In genomic region chr5:139930102-139930501, GRCm38 (mm10) we compare ENCODE assay signal across 17 mouse cellular contexts. TPM values are rescaled to one million over a fixed set of nuclear protein-coding genes. Genes with fewer than 3 reads are reported as not detected.
DNase-seq lines count a peak whose midpoint lies in the region; ATAC-seq and TF ChIP-seq lines count a peak whose summit lies in the region.
"Had no signal": no experiment of that assay in that cellular context is flagged by ENCODE, and none has a peak within 500 bp of the region (broad histone marks: within the 10 kb centered on the region; RNA-seq: fewer than 3 reads in every experiment).

No protein-coding gene starts in this region.

- H3K9me3 ChIP-seq in neural tube, embryonic 15.5 days (replicated peaks), result no peaks in the 10 kb centered on the region
- no peaks in the 10 kb centered on the region for H3K9me3 ChIP-seq in hindbrain, embryonic 13.5 days
- no peaks in the 10 kb centered on the region for H3K9me3 ChIP-seq in kidney, embryonic 15.5 days (replicated peaks)
- no peaks in the 10 kb centered on the region for H3K9me3 ChIP-seq in intestine, postnatal 0 days (ENCODE audit: control insufficient read depth)
- no peaks in the 10 kb centered on the region for H3K9me3 ChIP-seq in heart, embryonic 11.5 days (replicated peaks; ENCODE audit: control insufficient read depth, low read length)
- H3K9me3 ChIP-seq: forebrain, embryonic 13.5 days; limb, embryonic 10.5 days; liver, embryonic 13.5 days; midbrain, embryonic 15.5 days had no signal

- no peak overlapping the region for H3K4me3 ChIP-seq in neural tube, embryonic 15.5 days (replicated peaks)
- H3K4me3 ChIP-seq in hindbrain, embryonic 13.5 days, result no peak overlapping the region
- no peak overlapping the region for H3K4me3 ChIP-seq in kidney, embryonic 15.5 days (replicated peaks)
- no peak overlapping the region for H3K4me3 ChIP-seq in intestine, postnatal 0 days (ENCODE audit: low read depth, low read length)
- no peak overlapping the region for H3K4me3 ChIP-seq in heart, embryonic 11.5 days (ENCODE audit: low read depth, low read length)
- H3K4me3 ChIP-seq: forebrain, embryonic 13.5 days; liver, embryonic 13.5 days; midbrain, embryonic 15.5 days had no signal

- peak; percentile 25 for DNase-seq in neural tube, embryonic 10.5 days (ENCODE audit: extremely low spot score, low spot score)
- DNase-seq in urinary bladder, postnatal 14 days (ENCODE audit: low spot score), result no peak
- DNase-seq in heart, adult 9 months (ENCODE audit: low spot score in 2 of 2), result no peak
- DNase-seq: cerebellum, adult 18-20 months; heart, adult 18-20 months; liver, embryonic 13.5 days; thymus, postnatal 36 days had no signal

- no peak for TF ChIP-seq CTCF in intestine, postnatal 0 days (IDR thresholded peaks at IDR 0.05; ENCODE audit: low read depth)

- peaks cover 30% of the 10 kb centered on the region for H3K4me1 ChIP-seq in neural tube, embryonic 15.5 days
- H3K4me1 ChIP-seq in hindbrain, embryonic 13.5 days (replicated peaks), result peaks cover 40% of the 10 kb centered on the region
- H3K4me1 ChIP-seq in kidney, embryonic 15.5 days, result peaks cover 40% of the 10 kb centered on the region
- H3K4me1 ChIP-seq in intestine, postnatal 0 days (replicated peaks; ENCODE audit: control insufficient read depth, insufficient read depth, low read length), result no peaks in the 10 kb centered on the region; the same call in 1 of the 2 replicates
- peaks cover 22% of the 10 kb centered on the region for H3K4me1 ChIP-seq in heart, embryonic 11.5 days (ENCODE audit: control insufficient read depth, insufficient read depth, low read length)

- H3K36me3 ChIP-seq in neural tube, embryonic 15.5 days, result no peaks in the 10 kb centered on the region
- no peaks in the 10 kb centered on the region for H3K36me3 ChIP-seq in hindbrain, embryonic 13.5 days
- no peaks in the 10 kb centered on the region for H3K36me3 ChIP-seq in kidney, embryonic 15.5 days
- no peaks in the 10 kb centered on the region for H3K36me3 ChIP-seq in intestine, postnatal 0 days (ENCODE audit: control insufficient read depth, insufficient read depth)
- H3K36me3 ChIP-seq in heart, embryonic 11.5 days (ENCODE audit: control insufficient read depth, insufficient read depth, low read length), result no peaks in the 10 kb centered on the region
- H3K36me3 ChIP-seq: limb, embryonic 10.5 days; liver, embryonic 13.5 days; midbrain, embryonic 15.5 days had no signal

- no peak for ATAC-seq in neural tube, embryonic 15.5 days (ENCODE audit: low FRiP score)
- no peak for ATAC-seq in hindbrain, embryonic 13.5 days (ENCODE audit: low FRiP score)
- ATAC-seq in kidney, embryonic 15.5 days (replicated peaks; ENCODE audit: low FRiP score), result peak; percentile 59
- ATAC-seq in intestine, postnatal 0 days, result no peak
- ATAC-seq in heart, embryonic 11.5 days (replicated peaks; ENCODE audit: insufficient number of reproducible peaks, low FRiP score, low TSS enrichment), result no peak
- ATAC-seq: forebrain, embryonic 13.5 days; midbrain, embryonic 15.5 days had no signal

- no peak overlapping the region for H3K4me2 ChIP-seq in neural tube, embryonic 15.5 days
- no peak overlapping the region for H3K4me2 ChIP-seq in hindbrain, embryonic 13.5 days
- no peak overlapping the region for H3K4me2 ChIP-seq in kidney, embryonic 15.5 days
- H3K4me2 ChIP-seq in intestine, postnatal 0 days (replicated peaks; ENCODE audit: low read depth), result no peak overlapping the region
- no peak overlapping the region for H3K4me2 ChIP-seq in heart, embryonic 11.5 days

- H3K27me3 ChIP-seq in neural tube, embryonic 15.5 days (replicated peaks), result no peaks in the 10 kb centered on the region
- H3K27me3 ChIP-seq in hindbrain, embryonic 13.5 days, result peaks cover 11% of the 10 kb centered on the region; the same call in 1 of the 2 replicates
- peaks cover 15% of the 10 kb centered on the region; the same call in 1 of the 2 replicates for H3K27me3 ChIP-seq in kidney, embryonic 15.5 days
- peaks cover 16% of the 10 kb centered on the region; the same call in 1 of the 2 replicates for H3K27me3 ChIP-seq in intestine, postnatal 0 days (replicated peaks; ENCODE audit: control insufficient read depth, insufficient read depth, low read length)
- H3K27me3 ChIP-seq in heart, embryonic 11.5 days (ENCODE audit: control insufficient read depth, insufficient read depth, low read length), result peaks cover 20% of the 10 kb centered on the region
- H3K27me3 ChIP-seq: forebrain, embryonic 13.5 days; midbrain, embryonic 15.5 days had no signal

- H3K27ac ChIP-seq in neural tube, embryonic 15.5 days (replicated peaks), result no peak overlapping the region
- peak overlapping the region; percentile 30; the same call in 1 of the 2 replicates for H3K27ac ChIP-seq in hindbrain, embryonic 13.5 days
- peak overlapping the region; percentile 73 for H3K27ac ChIP-seq in kidney, embryonic 15.5 days
- H3K27ac ChIP-seq in intestine, postnatal 0 days (ENCODE audit: low read depth, low read length), result no peak overlapping the region
- H3K27ac ChIP-seq in heart, embryonic 11.5 days (ENCODE audit: low read depth, low read length), result no peak overlapping the region
- H3K27ac ChIP-seq: forebrain, embryonic 13.5 days; liver, embryonic 13.5 days; midbrain, embryonic 15.5 days; stomach, postnatal 0 days had no signal

- 31% methylated on average over 12 of the region's 12 CpGs for WGBS in neural tube, embryonic 15.5 days
- 15% methylated on average over 12 of the region's 12 CpGs for WGBS in hindbrain, embryonic 13.5 days
- 43% methylated on average over 12 of the region's 12 CpGs for WGBS in kidney, embryonic 15.5 days
- 87% methylated on average over 12 of the region's 12 CpGs for WGBS in intestine, postnatal 0 days
- WGBS in heart, embryonic 11.5 days (ENCODE audit: insufficient replicate concordance), result 77% methylated on average over 12 of the region's 12 CpGs

- no peak overlapping the region for H3K9ac ChIP-seq in neural tube, embryonic 15.5 days (replicated peaks)
- H3K9ac ChIP-seq in hindbrain, embryonic 13.5 days, result no peak overlapping the region
- H3K9ac ChIP-seq in kidney, embryonic 15.5 days, result no peak overlapping the region
- no peak overlapping the region for H3K9ac ChIP-seq in intestine, postnatal 0 days (ENCODE audit: low read depth, low read length)
- H3K9ac ChIP-seq in heart, embryonic 11.5 days (ENCODE audit: low read depth, low read length), result no peak overlapping the region
- H3K9ac ChIP-seq: forebrain, embryonic 13.5 days; liver, embryonic 13.5 days; midbrain, embryonic 15.5 days had no signal

RNA-seq across cellular contexts. Expression of gene Elfn1, which starts 22.4 kb away (rescaled TPM):
- polyA plus RNA-seq in neural tube, embryonic 15.5 days (2015; fragmentation: Nextera tagmentation; extraction: Ambion mirVana), result 5.7 TPM in 2 replicates
- polyA plus RNA-seq in hindbrain, embryonic 13.5 days (2015; fragmentation: Nextera tagmentation; extraction: Ambion mirVana), result 1.3 and 1.4 TPM in 2 replicates
- 0.26 and 0.41 TPM in 2 replicates for polyA plus RNA-seq in kidney, embryonic 15.5 days (2015; fragmentation: Nextera tagmentation; extraction: Ambion mirVana)
- polyA plus RNA-seq in intestine, postnatal 0 days (2015; fragmentation: Nextera tagmentation; extraction: Ambion mirVana), result 0.08 and 0.12 TPM in 2 replicates
- 0.13 TPM in 1 of 2 replicates, not detected in the other for polyA plus RNA-seq in heart, embryonic 11.5 days (2014; fragmentation: Nextera tagmentation; extraction: Ambion mirVana)
- polyA plus RNA-seq: inflammation-experienced regulatory T-cells, adult 6 months had no signal

Comparison
In these comparisons a context has a peak if more than half of its experiments do, and no peak if none do; other contexts are left out.
1. H3K27ac ChIP-seq: peak in hindbrain, embryonic 13.5 days (single experiment) and kidney, embryonic 15.5 days (single experiment); none in neural tube, embryonic 15.5 days (single experiment), intestine, postnatal 0 days (single experiment) and heart, embryonic 11.5 days (single experiment).